Mouse (Mus musculus) layer of hippocampus, adult 2 months (tissue): ENCODE results near the gene Myo18b. TPM values are rescaled to one million over a fixed set of nuclear protein-coding genes. Genes with fewer than 3 reads are reported as not detected.

Experiments
- DNase-seq, 2 experiments: peaks; one replicate each; pipeline ENCODE4 v3.0.0; 2022; ENCODE audit warnings: low spot score in 2 of 2
- H3K27ac ChIP-seq: fragments of 200-600 bp; 2 replicates; pipeline ENCODE4 v1.8.1; 2022
- H3K4me3 ChIP-seq: fragments of 200-600 bp; 2 replicates; pipeline ENCODE4 v1.8.1; 2022; ENCODE audit warnings: mild to moderate bottlenecking
- CTCF ChIP-seq: fragments of 200-600 bp; conservative IDR thresholded peaks from 2 replicates; pipeline ENCODE4 v1.8.1; 2022; ENCODE audit warnings: antibody characterized with exemption, mild to moderate bottlenecking, moderate library complexity
- total RNA-seq, 2 experiments: library from RNA; stranded (reverse); gene quantifications; 2 replicates each; pipeline ENCODE4 v1.2.3; 2021

Myo18b gene
- total RNA-seq, 2 experiments from 2014 or later = 1.4 to 1.6 TPM

- DNase-seq = peak; percentile 55 to 71
- no peak for TF ChIP-seq CTCF
- Histone ChIP-seq H3K4me3 (no peak overlapping the region), H3K27ac (peak overlapping the region; percentile 89)
Observed at GRCm38 (mm10) chr5:112745176-112745575, 151.0 kb downstream of the Myo18b start.

GRCm38 (mm10) chr5:112744571-112744970 lies 151.6 kb downstream of the Myo18b start:
- DNase-seq = no peak
- no peak for TF ChIP-seq CTCF
- H3K4me3 ChIP-seq = no peak overlapping the region
- H3K27ac ChIP-seq = peak overlapping the region; percentile 89

- H3K4me3 ChIP-seq = no peak overlapping the region
- no peak for DNase-seq
- no peak for TF ChIP-seq CTCF
- peak overlapping the region; percentile 89 for H3K27ac ChIP-seq
Observed at GRCm38 (mm10) chr5:112743121-112743520, 153.0 kb downstream of the Myo18b start.

- peak; percentile 67 to 81 for DNase-seq
- TF ChIP-seq CTCF = peak; percentile 74
- H3K27ac ChIP-seq = peak overlapping the region; percentile 88
- no peak overlapping the region for H3K4me3 ChIP-seq
Observed at GRCm38 (mm10) chr5:112740651-112741050, 155.5 kb downstream of the Myo18b start.

GRCm38 (mm10) chr5:112735040-112735439 lies 161.1 kb downstream of the Myo18b start:
- DNase-seq = no peak
- H3K4me3 ChIP-seq = no peak overlapping the region
- TF ChIP-seq CTCF = no peak
- no peak overlapping the region for H3K27ac ChIP-seq

- H3K27ac ChIP-seq = peak overlapping the region; percentile 69
- H3K4me3 ChIP-seq = no peak overlapping the region
- TF ChIP-seq CTCF = no peak
- no peak for DNase-seq
Observed at GRCm38 (mm10) chr5:112730604-112731003, 165.6 kb downstream of the Myo18b start.

- no peak for DNase-seq
- Histone ChIP-seq H3K27ac (peak overlapping the region; percentile 86), H3K4me3 (no peak overlapping the region)
- TF ChIP-seq CTCF = no peak
Observed at GRCm38 (mm10) chr5:112728432-112728831, 167.7 kb downstream of the Myo18b start.

- no peak for DNase-seq
- no peak for TF ChIP-seq CTCF
- Histone ChIP-seq H3K27ac (no peak overlapping the region), H3K4me3 (no peak overlapping the region)
Observed at GRCm38 (mm10) chr5:112718655-112719306, 177.4 kb downstream of the Myo18b start.

- DNase-seq = no peak
- no peak overlapping the region for H3K27ac ChIP-seq
- no peak for TF ChIP-seq CTCF
- H3K4me3 ChIP-seq = no peak overlapping the region
Observed at GRCm38 (mm10) chr5:112714679-112715446, 181.3 kb downstream of the Myo18b start.

- Histone ChIP-seq H3K27ac (no peak overlapping the region), H3K4me3 (no peak overlapping the region)
- DNase-seq = no peak
- no peak for TF ChIP-seq CTCF
Observed at GRCm38 (mm10) chr5:112709831-112710230, 186.3 kb downstream of the Myo18b start.

- Histone ChIP-seq H3K4me3 (no peak overlapping the region), H3K27ac (no peak overlapping the region)
- DNase-seq = no peak
- no peak for TF ChIP-seq CTCF
Observed at GRCm38 (mm10) chr5:112708441-112708840, 187.7 kb downstream of the Myo18b start.

GRCm38 (mm10) chr5:112707478-112707877 lies 188.7 kb downstream of the Myo18b start:
- Histone ChIP-seq H3K4me3 (no peak overlapping the region), H3K27ac (no peak overlapping the region)
- TF ChIP-seq CTCF = no peak
- no peak for DNase-seq

- no peak overlapping the region for H3K4me3 ChIP-seq
- H3K27ac ChIP-seq = peak overlapping the region; percentile 87
- TF ChIP-seq CTCF = no peak
- peak; percentile 64 to 84 for DNase-seq
Observed at GRCm38 (mm10) chr5:112700794-112701193, 195.4 kb downstream of the Myo18b start.

- H3K27ac ChIP-seq = peak overlapping the region; percentile 84
- DNase-seq = peak in 1 of 2 experiments; percentile 28
- TF ChIP-seq CTCF = no peak
- H3K4me3 ChIP-seq = no peak overlapping the region
Observed at GRCm38 (mm10) chr5:112696683-112697082, 199.5 kb downstream of the Myo18b start.
